Mouse (Mus musculus): Measurements from ENCODE around the gene Lrp3.
A peak's percentile ranks its signal among the peaks of the same experiment; 100 is the strongest.

DNA sequence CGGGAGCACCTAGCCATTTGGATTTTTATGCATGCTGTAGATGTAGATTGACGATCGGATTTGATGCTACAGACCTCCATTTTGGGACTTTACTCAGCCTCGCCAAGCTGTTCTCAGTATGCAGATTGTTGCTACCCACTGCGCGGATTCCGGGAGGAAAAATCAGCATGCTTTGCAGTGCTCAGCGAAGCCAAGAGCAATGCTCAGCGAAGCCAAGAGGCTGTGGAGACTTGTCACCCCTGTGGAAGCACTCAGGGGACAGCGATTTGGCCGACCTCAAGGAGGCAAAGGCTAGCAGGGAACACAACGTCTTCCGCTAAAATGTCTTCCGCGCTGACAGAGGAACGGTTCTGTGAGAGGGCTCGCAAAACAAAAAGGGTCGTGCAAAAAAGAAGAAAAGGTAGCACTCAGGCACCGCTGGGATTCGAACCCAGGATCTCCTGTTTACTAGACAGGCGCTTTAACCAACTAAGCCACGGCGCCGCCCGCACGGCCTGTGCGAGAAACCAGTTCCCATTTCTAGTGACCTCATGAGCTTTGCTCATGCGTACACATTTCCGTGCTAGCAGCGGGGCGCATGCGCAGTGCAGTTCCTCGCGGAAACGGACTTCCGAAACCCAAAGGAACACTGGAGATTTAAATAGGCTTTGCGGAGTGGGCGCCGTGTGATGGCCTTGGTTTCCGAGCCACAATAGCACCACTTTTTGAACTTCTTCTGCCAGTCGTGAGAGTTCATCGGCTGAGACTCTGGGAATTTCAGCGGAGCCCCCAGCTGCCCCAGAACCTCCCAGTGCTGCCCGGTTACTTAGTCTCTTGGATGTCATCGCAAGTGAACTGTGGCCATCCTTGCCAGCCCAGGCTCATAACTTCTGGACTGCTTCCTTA lies 19.3 kb upstream of the Lrp3 start:
- peak; percentile 72 for TF ChIP-seq POLR2A (IDR thresholded peaks at IDR 0.05; ENCODE audit: low read depth, low read length)
- TF ChIP-seq CTCF (IDR thresholded peaks at IDR 0.05; ENCODE audit: borderline replicate concordance, insufficient read depth, low read length) = no peak

Data from embryonic fibroblast, embryonic 13.5 days (primary cell).